Mouse (Mus musculus) neural tube, embryonic 12.5 days (tissue): ENCODE results near the gene Ptprh. TPM values are rescaled to one million over a fixed set of nuclear protein-coding genes. Genes with fewer than 3 reads are reported as not detected.
"Not testable (repeated sequence)": the region's sequence is repeated elsewhere in the genome, so short reads cannot be mapped to it uniquely, and the experiment has no call there.

ENCODE experiments used
- ATAC-seq: fragments of 200-750 bp; cut with Nextera tagmentation; 2 replicates; pipeline ENCODE4 v1.8.0; 2017; ENCODE audit warnings: low read depth, mild to moderate bottlenecking, moderate TSS enrichment, moderate library complexity; ENCODE audit not compliant: low FRiP score
- H3K27ac ChIP-seq: fragments of 300-500 bp; sonication (generic); 2 replicates; pipeline ENCODE4 v1.5.1; 2016
- H3K27me3 ChIP-seq: fragments of 300-500 bp; sonication (generic); replicated peaks from 2 replicates; pipeline ENCODE4 v1.6.1; 2016; ENCODE audit warnings: mild to moderate bottlenecking
- H3K36me3 ChIP-seq: fragments of 300-500 bp; sonication (generic); 2 replicates; pipeline ENCODE4 v1.6.1; 2016; ENCODE audit warnings: mild to moderate bottlenecking
- H3K4me1 ChIP-seq: fragments of 300-500 bp; sonication (generic); 2 replicates; pipeline ENCODE4 v1.6.1; 2016
- H3K4me2 ChIP-seq: fragments of 300-500 bp; sonication (generic); replicated peaks from 2 replicates; pipeline ENCODE4 v1.6.1; 2016; ENCODE audit warnings: mild to moderate bottlenecking
- H3K4me3 ChIP-seq: fragments of 300-500 bp; sonication (generic); 2 replicates; pipeline ENCODE4 v1.5.1; 2016
- H3K9ac ChIP-seq: fragments of 300-500 bp; sonication (generic); 2 replicates; pipeline ENCODE4 v1.6.1; 2016; ENCODE audit warnings: mild to moderate bottlenecking
- H3K9me3 ChIP-seq: fragments of 300-500 bp; sonication (generic); 2 replicates; pipeline ENCODE4 v1.6.1; 2016; ENCODE audit warnings: mild to moderate bottlenecking
- WGBS: fragments of 180-500 bp; shearing (Covaris S2); methylation state at CpG from one replicate; pipeline ENCODE4 v1.1.7; 2016; 5-methylcytosine and 5-hydroxymethylcytosine counted together
- polyA plus RNA-seq: library from polyadenylated mRNA; unstranded; fragments of >200 nt; fragmentation: Nextera tagmentation; extraction: Ambion mirVana; gene quantifications from 2 replicates; pipeline ENCODE4 v1.2.1, GENCODE M21; 2016

The Ptprh gene
- polyA plus RNA-seq, 1 experiment from 2014 or later, result not detected

DNA sequence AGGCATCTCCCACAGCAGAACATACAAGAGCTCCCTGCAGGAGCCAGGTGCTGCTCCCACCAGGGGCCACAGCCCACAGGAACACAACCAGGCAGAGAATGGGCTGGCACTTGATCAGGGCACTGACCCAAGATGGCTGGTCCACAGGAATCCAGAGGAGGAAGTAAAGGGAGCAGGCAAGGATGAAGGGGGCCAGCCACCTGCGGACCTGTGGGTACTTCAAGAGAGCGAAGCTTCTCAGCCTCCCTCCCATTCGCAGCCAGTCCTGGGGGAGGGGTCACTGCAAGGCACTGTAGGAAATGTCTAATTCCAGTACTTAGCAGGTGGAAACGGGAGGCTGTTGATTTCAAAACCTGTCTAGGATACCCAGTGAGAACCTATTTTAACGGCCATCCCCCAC lies 25.7 kb upstream of the Ptprh start:
- H3K36me3 ChIP-seq, result peaks cover 60% of the 10 kb centered on the region
- no peak overlapping the region for H3K4me3 ChIP-seq
- H3K27me3 ChIP-seq, result no peaks in the 10 kb centered on the region
- H3K9me3 ChIP-seq, result no peaks in the 10 kb centered on the region
- H3K9ac ChIP-seq, result no peak overlapping the region
- no peak overlapping the region for H3K4me2 ChIP-seq
- no peaks in the 10 kb centered on the region for H3K4me1 ChIP-seq
- H3K27ac ChIP-seq, result no peak overlapping the region
- no peak for ATAC-seq
- WGBS, result 90% methylated on average over 5 of the region's 5 CpGs

DNA sequence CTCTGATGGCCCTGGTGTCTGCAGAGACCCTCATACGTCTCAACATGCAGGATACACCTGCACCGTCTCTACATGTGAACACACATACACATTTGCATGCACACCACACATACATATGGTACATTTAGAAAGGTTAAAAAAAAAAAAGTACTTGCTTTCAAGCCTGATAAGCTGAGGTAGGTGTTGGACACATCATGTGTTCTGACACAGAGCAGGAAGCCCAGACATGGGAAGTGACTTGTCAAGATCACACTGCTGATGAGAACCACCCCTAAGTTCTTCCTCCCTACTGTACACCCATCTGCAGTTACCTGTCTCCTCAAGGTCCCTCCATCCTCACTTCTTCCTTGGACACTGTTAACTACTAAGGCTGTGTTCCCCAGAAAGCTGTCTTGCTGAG lies 22.1 kb upstream of the Ptprh start:
- no peak for ATAC-seq
- Histone ChIP-seq H3K9ac (no peak overlapping the region), H3K36me3 (peaks cover 29% of the 10 kb centered on the region), H3K4me1 (no peaks in the 10 kb centered on the region), H3K9me3 (no peaks in the 10 kb centered on the region), H3K4me2 (no peak overlapping the region), H3K27me3 (no peaks in the 10 kb centered on the region), H3K27ac (no peak overlapping the region), H3K4me3 (no peak overlapping the region)
- WGBS, result 89% methylated on average over 2 of the region's 2 CpGs

DNA sequence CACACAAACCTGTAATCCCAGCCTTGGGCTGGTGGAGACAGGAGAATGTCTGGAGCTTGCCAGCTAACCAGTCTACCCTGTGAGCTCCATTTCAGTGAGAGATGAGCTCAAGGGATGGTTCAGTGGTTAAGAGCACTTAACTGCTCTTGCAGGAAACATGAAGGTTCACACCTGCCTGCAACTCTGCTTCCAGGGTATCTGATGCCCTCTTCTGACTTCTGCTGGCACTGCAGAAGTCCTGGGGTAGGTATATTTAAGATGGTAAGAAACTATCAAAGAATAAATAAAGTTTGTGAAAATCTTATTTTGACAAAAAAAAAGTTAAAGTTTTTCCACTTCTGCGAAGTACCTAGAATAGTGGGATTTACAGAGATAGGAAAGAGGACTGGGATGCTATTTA lies 20.5 kb upstream of the Ptprh start:
- no peak overlapping the region for H3K9ac ChIP-seq
- no peak overlapping the region for H3K4me3 ChIP-seq
- ATAC-seq, result peak; percentile 29; the same call in 1 of the 2 replicates
- no peak overlapping the region for H3K4me2 ChIP-seq
- peaks cover 15% of the 10 kb centered on the region for H3K36me3 ChIP-seq
- H3K4me1 ChIP-seq, result no peaks in the 10 kb centered on the region
- 50% methylated on average over 1 of the region's 1 CpGs for WGBS
- no peak overlapping the region for H3K27ac ChIP-seq
- H3K9me3 ChIP-seq, result no peaks in the 10 kb centered on the region
- H3K27me3 ChIP-seq, result no peaks in the 10 kb centered on the region

DNA sequence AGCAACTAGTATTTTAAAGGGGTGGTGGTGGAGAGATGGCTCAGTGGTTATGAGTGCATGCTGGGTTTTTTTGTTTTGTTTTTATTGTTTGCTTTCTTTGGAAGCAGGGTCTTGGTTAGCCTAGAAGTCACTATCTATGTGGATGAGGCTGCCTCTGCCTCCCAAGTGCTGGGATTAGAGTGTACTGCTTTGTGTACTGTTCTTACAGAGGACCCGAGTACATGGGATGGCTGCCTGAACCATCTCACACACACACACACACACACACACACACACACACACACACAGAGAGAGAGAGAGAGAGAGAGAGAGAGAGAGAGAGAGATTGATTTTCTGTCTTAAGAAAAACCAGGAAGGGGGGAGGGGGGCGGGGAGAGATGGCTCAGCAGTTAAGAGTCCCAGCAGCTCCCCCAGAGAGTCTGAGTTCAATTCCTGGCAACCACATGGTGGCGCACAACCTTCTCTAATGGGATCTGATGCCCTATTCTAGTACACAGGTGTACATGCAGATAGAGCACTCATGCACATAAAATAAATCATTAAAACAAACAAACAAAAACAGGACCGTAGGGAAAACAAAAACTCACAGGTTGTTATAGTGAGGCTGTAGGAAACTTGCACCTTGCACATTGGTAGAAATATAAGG lies 19.8 kb upstream of the Ptprh start:
- Histone ChIP-seq H3K4me2 (no peak overlapping the region), H3K9ac (no peak overlapping the region), H3K27me3 (no peaks in the 10 kb centered on the region), H3K36me3 (peaks cover 8% of the 10 kb centered on the region), H3K9me3 (no peaks in the 10 kb centered on the region), H3K4me3 (no peak overlapping the region), H3K4me1 (no peaks in the 10 kb centered on the region), H3K27ac (no peak overlapping the region)
- 35% methylated on average over 4 of the region's 4 CpGs for WGBS
- ATAC-seq, result peak; percentile 77; the same call in 1 of the 2 replicates

DNA sequence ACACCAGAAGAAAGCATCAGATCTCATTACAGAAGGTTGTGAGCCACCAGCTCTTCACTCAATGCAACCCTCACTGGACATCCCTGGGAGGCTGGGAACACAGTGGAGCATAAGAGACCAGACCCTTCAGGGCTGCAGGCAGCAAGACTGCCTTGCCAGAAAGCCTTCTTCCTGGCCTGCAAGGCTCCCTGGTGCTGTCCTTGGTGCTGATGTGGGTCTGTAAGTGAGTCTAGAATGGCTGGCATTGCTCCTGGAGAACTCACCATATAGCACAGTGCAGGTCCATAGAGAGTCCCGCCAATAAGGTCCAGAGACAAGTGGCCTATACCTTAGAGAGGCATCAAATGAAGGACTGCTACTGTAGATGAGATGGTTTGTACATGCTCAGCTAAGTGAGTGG lies 16.1 kb upstream of the Ptprh start:
- 28% methylated on average over 1 of the region's 1 CpGs for WGBS
- Histone ChIP-seq H3K36me3 (no peaks in the 10 kb centered on the region), H3K27ac (no peak overlapping the region), H3K4me2 (no peak overlapping the region), H3K4me1 (no peaks in the 10 kb centered on the region), H3K4me3 (no peak overlapping the region), H3K9me3 (no peaks in the 10 kb centered on the region), H3K9ac (no peak overlapping the region), H3K27me3 (no peaks in the 10 kb centered on the region)
- no peak for ATAC-seq

DNA sequence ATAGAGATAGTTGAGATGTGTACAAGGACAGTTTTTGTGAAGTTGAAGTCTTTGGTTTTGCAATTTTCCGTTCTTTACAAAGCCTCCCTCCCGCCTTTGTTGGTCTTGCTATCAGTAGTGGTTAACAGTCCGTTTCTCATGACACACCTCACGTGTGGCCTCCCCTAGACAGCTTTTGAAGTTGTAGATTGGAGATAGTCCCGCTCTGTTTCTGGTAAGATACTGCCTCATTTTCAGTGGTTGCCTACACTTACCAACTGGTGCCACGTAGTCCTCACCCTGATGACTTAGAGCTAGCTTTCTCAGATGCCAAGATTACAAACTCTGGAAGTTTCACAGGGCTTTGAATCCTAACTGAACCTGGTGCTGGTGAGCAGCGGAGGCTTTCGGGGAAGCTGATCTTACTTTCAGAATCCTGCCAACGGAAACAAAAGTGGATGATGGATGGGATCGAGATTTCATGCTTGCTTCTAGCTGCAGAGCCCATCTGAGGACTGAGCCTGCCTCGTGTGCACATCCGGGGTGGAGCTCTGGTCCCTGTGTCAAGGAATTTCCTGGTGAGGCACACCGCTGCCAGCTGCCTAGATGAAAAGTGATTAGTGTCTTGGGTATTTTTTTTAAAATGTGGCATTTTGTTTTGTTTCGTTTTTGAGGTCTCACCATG lies 10.0 kb upstream of the Ptprh start:
- 74% methylated on average over 14 of the region's 14 CpGs for WGBS
- Histone ChIP-seq H3K4me2 (no peak overlapping the region), H3K4me1 (no peaks in the 10 kb centered on the region), H3K4me3 (no peak overlapping the region), H3K36me3 (no peaks in the 10 kb centered on the region), H3K9ac (no peak overlapping the region), H3K27me3 (no peaks in the 10 kb centered on the region), H3K27ac (no peak overlapping the region), H3K9me3 (no peaks in the 10 kb centered on the region)
- no peak for ATAC-seq

DNA sequence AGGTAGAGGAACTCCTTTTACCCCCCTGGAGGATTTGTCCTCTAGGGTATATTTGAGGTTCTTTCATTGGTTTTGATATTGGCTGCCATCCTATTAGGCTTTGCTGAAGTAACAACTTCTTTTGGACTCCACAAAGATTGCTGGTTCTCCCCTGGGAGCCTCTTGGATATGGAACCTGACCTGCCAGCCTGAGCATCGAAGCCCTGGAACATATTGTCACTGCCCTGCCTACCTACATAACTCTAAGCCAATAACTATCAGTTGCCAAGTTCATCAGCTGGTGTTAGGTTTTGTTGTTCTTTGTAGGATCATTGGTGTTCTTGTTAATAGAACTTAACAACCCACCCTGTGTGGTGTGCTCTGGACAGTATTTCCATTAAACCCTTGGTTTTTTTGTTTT lies 9.1 kb upstream of the Ptprh start:
- Histone ChIP-seq H3K4me1 (no peaks in the 10 kb centered on the region), H3K27me3 (no peaks in the 10 kb centered on the region), H3K9me3 (no peaks in the 10 kb centered on the region), H3K4me2 (no peak overlapping the region), H3K9ac (no peak overlapping the region), H3K36me3 (no peaks in the 10 kb centered on the region), H3K4me3 (no peak overlapping the region), H3K27ac (no peak overlapping the region)
- no peak for ATAC-seq
- WGBS, result 78% methylated on average over 1 of the region's 1 CpGs

DNA sequence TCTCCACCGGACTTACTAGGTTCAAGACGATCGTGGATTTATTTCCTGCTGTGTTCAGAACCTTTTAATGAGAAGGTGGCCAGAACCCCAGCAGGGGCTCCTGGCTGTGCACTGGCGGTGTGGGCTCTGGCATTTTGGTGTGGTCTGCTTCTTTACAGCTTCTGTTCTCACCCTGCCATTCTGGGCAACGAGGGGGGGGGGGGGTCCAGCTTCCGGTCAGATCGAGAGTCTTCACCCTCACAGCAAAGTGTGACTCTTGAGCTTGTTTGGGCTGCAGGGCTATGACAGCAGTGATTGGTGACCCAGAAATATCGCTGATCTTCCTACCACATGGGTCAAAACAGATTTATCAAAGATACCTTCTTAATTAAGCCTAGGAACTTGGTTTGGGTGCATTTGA lies 8.5 kb upstream of the Ptprh start:
- H3K27me3 ChIP-seq, result no peaks in the 10 kb centered on the region
- ATAC-seq, result no peak
- no peak overlapping the region for H3K4me3 ChIP-seq

DNA sequence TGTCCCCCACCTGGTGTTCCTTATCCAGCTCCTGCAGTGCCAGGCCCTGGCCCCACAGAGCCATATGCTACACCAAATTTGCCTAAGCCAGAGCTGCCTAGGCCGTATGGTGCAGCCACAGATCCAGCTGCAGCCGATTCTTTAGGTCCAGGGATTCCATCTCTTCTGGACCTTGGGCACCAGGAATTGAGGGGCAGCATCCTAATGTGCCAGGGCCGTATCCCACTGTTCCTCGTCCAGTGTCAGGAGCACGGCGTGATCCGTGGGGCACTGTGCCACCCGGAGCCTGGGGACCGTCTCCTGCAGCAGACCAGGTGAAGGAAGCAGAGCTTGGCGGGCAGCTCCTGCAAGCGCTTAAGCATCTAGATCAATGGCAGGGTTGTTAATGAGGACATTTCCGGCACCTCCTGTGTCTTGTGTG lies 8.1 kb upstream of the Ptprh start:
- WGBS, result 84% methylated on average over 12 of the region's 12 CpGs
- no peaks in the 10 kb centered on the region for H3K4me1 ChIP-seq
- ATAC-seq, result no peak

More for the DNA sequence above, 8.5 kb upstream of the Ptprh start:
- H3K36me3 ChIP-seq, result no peaks in the 10 kb centered on the region
- WGBS, result 65% methylated on average over 8 of the region's 8 CpGs
- H3K27ac ChIP-seq, result no peak overlapping the region
- no peaks in the 10 kb centered on the region for H3K9me3 ChIP-seq
- no peak overlapping the region for H3K4me2 ChIP-seq
- no peaks in the 10 kb centered on the region for H3K4me1 ChIP-seq
- H3K9ac ChIP-seq, result no peak overlapping the region

DNA sequence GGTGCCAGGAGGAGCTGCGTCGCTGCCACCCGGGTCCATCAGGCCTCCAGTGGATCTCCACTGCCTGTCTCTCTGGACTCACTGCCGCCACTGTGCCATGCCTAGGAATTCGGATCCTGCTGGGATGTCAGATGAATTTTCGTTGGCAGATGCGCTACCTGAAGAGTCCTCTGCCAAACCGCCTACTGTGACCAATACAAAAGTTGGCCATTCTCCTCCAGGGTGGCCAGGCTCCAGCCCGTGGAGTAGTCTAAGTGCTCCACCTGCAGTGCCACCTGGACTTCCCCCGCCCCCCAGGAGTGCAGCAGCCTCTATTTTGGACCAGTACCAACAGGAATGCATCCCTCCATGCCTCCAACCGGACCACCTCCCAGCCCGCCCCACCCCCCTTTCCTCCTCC lies 7.7 kb upstream of the Ptprh start:
- no peaks in the 10 kb centered on the region for H3K9me3 ChIP-seq
- no peaks in the 10 kb centered on the region for H3K4me1 ChIP-seq
- H3K36me3 ChIP-seq, result no peaks in the 10 kb centered on the region
- H3K27me3 ChIP-seq, result no peaks in the 10 kb centered on the region
- no peak overlapping the region for H3K9ac ChIP-seq
- H3K4me3 ChIP-seq, result no peak overlapping the region
- no peak overlapping the region for H3K4me2 ChIP-seq
- no peak overlapping the region for H3K27ac ChIP-seq
- ATAC-seq, result no peak
- WGBS, result 83% methylated on average over 12 of the region's 12 CpGs

More for the DNA sequence above, 8.1 kb upstream of the Ptprh start:
- H3K27me3 ChIP-seq, result no peaks in the 10 kb centered on the region
- H3K4me2 ChIP-seq, result no peak overlapping the region
- no peak overlapping the region for H3K9ac ChIP-seq
- H3K9me3 ChIP-seq, result no peaks in the 10 kb centered on the region
- no peak overlapping the region for H3K4me3 ChIP-seq
- no peak overlapping the region for H3K27ac ChIP-seq
- H3K36me3 ChIP-seq, result no peaks in the 10 kb centered on the region

DNA sequence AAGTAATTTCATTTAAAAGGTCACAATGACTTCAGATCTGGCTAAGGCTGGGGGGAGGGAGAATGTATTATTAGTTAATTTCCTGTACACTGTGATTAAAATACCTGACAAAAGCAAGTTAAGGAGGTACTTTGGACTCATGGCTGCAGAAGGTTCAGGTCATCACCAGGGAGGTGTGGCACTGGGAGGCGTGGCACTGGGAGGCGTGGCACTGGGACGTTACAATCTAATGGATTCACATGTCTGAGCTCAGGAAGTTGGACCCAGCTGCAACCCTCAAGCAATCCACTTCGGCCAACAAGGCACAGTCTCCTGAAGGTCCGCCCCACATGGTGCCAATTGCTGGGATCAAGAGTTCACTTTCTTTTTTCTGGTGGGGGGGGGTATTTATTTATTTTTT lies 4.2 kb upstream of the Ptprh start:
- Histone ChIP-seq H3K27ac (no peak overlapping the region), H3K4me2 (no peak overlapping the region), H3K9me3 (no peaks in the 10 kb centered on the region), H3K4me1 (no peaks in the 10 kb centered on the region), H3K4me3 (no peak overlapping the region), H3K9ac (no peak overlapping the region), H3K27me3 (no peaks in the 10 kb centered on the region), H3K36me3 (no peaks in the 10 kb centered on the region)
- ATAC-seq, result no peak
- whole genome bisulfite sequencing, result 55% methylated on average over 5 of the region's 5 CpGs

DNA sequence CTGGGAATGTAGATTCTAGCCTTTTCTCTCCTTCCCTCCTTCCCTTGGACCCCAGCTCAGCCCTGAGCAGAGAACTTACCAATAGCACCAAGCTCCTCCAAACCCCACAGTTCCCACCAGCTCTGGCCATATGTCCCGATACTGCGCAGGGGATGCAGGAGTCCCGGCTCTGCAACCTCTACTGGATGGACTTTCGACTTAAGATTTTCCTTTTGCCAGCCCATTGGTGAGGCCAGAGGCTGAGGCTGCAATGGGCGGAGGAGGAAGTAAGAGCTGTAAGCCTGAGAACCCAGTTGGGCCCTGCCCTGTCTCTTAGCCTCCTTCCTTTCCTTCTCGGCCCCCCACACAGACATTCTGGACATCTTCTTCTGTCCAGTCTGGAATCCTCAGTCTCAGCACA lies 872 bp downstream of the Ptprh start:
- H3K9me3 ChIP-seq, result no peaks in the 10 kb centered on the region
- 90% methylated on average over 6 of the region's 6 CpGs for WGBS
- H3K4me2 ChIP-seq, result no peak overlapping the region
- no peaks in the 10 kb centered on the region for H3K36me3 ChIP-seq
- no peak overlapping the region for H3K27ac ChIP-seq
- H3K9ac ChIP-seq, result no peak overlapping the region
- no peaks in the 10 kb centered on the region for H3K4me1 ChIP-seq
- no peaks in the 10 kb centered on the region for H3K27me3 ChIP-seq
- no peak for ATAC-seq
- no peak overlapping the region for H3K4me3 ChIP-seq

DNA sequence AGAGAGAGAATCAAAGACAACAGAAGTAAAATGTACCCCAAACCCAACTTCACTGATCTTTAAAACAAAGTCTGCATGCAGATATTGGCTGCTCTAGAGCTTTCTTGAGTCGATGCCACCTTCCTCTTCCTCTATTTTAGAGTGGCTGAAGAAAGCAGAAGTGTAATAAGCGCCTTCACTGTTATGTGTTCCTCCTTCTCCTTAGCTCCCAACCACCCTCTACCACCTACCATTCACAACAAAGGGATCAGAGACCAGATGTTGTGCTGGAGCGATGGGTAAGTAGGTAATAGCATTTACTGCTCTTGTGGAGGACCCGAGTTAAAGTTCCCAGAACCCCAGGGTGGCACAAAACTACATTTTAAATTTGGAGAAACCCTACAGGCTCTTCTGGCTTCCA lies 6.8 kb downstream of the Ptprh start:
- H3K4me2 ChIP-seq, H3K36me3 ChIP-seq, H3K27me3 ChIP-seq, ATAC-seq, H3K9ac ChIP-seq, H3K4me1 ChIP-seq, H3K4me3 ChIP-seq, H3K9me3 ChIP-seq, H3K27ac ChIP-seq: not testable (repeated sequence)
- 78% methylated on average over 4 of the region's 4 CpGs for WGBS
